Mouse (Mus musculus): ENCODE results near the gene Skida1. TPM values are rescaled to one million over a fixed set of nuclear protein-coding genes. Genes with fewer than 3 reads are reported as not detected.

Skida1 gene
- polyA plus RNA-seq, 1 experiment from 2014 or later: 9.4 TPM

DNA sequence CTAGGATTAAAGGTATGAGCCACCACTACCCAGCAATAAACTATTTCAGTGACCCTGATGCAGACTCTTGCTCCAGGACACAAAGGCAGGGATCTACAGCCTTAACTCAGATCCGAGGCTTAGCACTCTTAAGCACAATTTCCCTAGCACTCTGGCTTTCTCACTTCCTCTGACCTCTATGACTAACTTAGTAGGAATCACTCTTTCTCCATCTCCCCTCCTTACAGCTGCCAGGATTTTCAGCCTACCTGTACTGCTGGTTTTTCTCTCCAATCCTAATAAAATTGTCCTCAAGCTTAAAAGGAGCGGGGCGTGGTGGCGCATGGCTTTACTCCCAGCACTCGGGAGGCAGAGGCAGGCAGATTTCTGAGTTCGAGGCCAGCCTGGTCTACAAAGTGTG, 31.5 kb downstream of the Skida1 start:
- no peaks in the 10 kb centered on the region for H3K27me3 ChIP-seq (ENCODE audit: control insufficient read depth, insufficient read depth, low read length)
- H3K27ac ChIP-seq (replicated peaks; ENCODE audit: low read depth, low read length): no peak overlapping the region
- no peaks in the 10 kb centered on the region for H3K36me3 ChIP-seq (ENCODE audit: control insufficient read depth, insufficient read depth, low read length)
- no peak for DNase-seq
- H3K4me1 ChIP-seq (ENCODE audit: control insufficient read depth, insufficient read depth, low read length): no peaks in the 10 kb centered on the region
- H3K4me3 ChIP-seq (replicated peaks; ENCODE audit: low read depth, low read length): no peak overlapping the region
- H3K9ac ChIP-seq (replicated peaks; ENCODE audit: low read length): no peak overlapping the region
- no peak for ATAC-seq (ENCODE audit: low FRiP score, low TSS enrichment)
- H3K9me3 ChIP-seq (ENCODE audit: control insufficient read depth, low read length): no peaks in the 10 kb centered on the region
- 96% methylated on average over 6 of the region's 6 CpGs for WGBS
- no peak overlapping the region for H3K4me2 ChIP-seq (ENCODE audit: low read length)

DNA sequence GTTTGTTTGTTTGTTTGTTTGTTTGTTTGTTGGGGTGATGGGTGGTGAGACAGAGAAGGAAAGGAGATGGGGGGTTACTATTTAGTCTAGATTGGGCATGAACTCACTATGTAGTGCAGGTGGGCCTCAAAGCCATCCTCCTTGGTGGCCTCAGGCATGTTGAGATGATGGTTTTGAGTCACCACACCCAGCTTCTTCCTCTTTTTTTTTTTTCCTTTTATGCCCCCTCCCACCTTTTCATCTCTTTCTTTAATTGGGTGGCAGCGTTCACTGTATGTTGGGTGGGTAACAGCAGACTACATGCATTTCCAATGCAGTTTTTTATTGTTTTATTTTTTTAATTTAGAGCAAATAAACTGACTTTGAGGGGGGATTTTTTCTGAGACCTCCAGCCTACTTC, 32.2 kb downstream of the Skida1 start:
- DNase-seq: no peak
- no peaks in the 10 kb centered on the region for H3K27me3 ChIP-seq (ENCODE audit: control insufficient read depth, insufficient read depth, low read length)
- H3K9me3 ChIP-seq (ENCODE audit: control insufficient read depth, low read length): no peaks in the 10 kb centered on the region
- no peak overlapping the region for H3K4me2 ChIP-seq (ENCODE audit: low read length)
- no peaks in the 10 kb centered on the region for H3K4me1 ChIP-seq (ENCODE audit: control insufficient read depth, insufficient read depth, low read length)
- H3K36me3 ChIP-seq (ENCODE audit: control insufficient read depth, insufficient read depth, low read length): no peaks in the 10 kb centered on the region
- H3K9ac ChIP-seq (replicated peaks; ENCODE audit: low read length): no peak overlapping the region
- no peak overlapping the region for H3K4me3 ChIP-seq (replicated peaks; ENCODE audit: low read depth, low read length)
- WGBS: 90% methylated on average over 1 of the region's 1 CpGs
- ATAC-seq (ENCODE audit: low FRiP score, low TSS enrichment): no peak
- H3K27ac ChIP-seq (replicated peaks; ENCODE audit: low read depth, low read length): no peak overlapping the region

DNA sequence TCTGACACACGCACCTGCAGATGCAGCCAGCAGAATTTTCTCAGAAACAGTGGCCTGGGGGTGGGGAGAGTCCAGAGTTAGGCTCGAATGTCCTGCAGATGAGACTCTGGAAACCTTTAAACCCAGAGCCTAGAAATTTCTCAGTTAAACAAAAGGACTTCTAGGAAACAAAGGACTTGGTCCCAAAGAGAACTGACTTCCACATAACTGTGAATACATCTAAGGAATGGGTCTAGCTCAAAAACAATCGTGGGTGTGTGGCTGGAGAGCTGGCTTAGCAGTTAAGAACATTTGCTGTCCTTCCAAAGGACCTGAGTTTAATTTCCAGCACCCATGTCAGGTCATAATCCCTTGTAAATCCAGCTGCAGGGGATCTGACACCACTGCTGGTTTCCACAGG, 33.3 kb downstream of the Skida1 start:
- H3K9me3 ChIP-seq (ENCODE audit: control insufficient read depth, low read length): no peaks in the 10 kb centered on the region
- H3K4me1 ChIP-seq (ENCODE audit: control insufficient read depth, insufficient read depth, low read length): no peaks in the 10 kb centered on the region
- no peak overlapping the region for H3K9ac ChIP-seq (replicated peaks; ENCODE audit: low read length)
- no peak for ATAC-seq (ENCODE audit: low FRiP score, low TSS enrichment)
- no peak overlapping the region for H3K4me2 ChIP-seq (ENCODE audit: low read length)
- WGBS: 41% methylated on average over 3 of the region's 3 CpGs
- H3K27me3 ChIP-seq (ENCODE audit: control insufficient read depth, insufficient read depth, low read length): no peaks in the 10 kb centered on the region
- H3K27ac ChIP-seq (replicated peaks; ENCODE audit: low read depth, low read length): no peak overlapping the region
- DNase-seq: no peak
- no peak overlapping the region for H3K4me3 ChIP-seq (replicated peaks; ENCODE audit: low read depth, low read length)
- no peaks in the 10 kb centered on the region for H3K36me3 ChIP-seq (ENCODE audit: control insufficient read depth, insufficient read depth, low read length)

DNA sequence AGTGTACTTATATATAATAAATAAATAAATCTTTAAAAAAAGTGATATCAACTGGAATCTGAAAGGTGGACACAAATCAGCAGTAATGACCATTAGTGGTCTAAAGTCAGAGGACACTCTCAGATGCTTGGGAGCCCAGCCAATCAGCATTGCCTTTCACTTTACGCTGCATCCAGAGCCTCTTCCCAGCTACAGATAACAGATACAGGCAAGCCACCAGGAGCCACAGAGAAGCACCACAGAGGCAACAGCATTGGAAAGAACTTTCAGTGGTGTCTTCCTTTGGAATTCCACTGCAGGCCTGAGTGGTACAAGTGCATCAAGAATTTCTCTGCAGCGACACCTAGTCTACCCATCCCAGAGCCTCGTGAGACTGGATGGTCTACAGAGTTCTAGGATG, 36.0 kb downstream of the Skida1 start:
- Histone ChIP-seq H3K9me3 (ENCODE audit: control insufficient read depth, low read length) (no peaks in the 10 kb centered on the region), H3K4me2 (ENCODE audit: low read length) (no peak overlapping the region), H3K4me1 (ENCODE audit: control insufficient read depth, insufficient read depth, low read length) (no peaks in the 10 kb centered on the region), H3K27me3 (ENCODE audit: control insufficient read depth, insufficient read depth, low read length) (no peaks in the 10 kb centered on the region), H3K4me3 (replicated peaks; ENCODE audit: low read depth, low read length) (no peak overlapping the region), H3K36me3 (ENCODE audit: control insufficient read depth, insufficient read depth, low read length) (no peaks in the 10 kb centered on the region), H3K9ac (replicated peaks; ENCODE audit: low read length) (no peak overlapping the region), H3K27ac (replicated peaks; ENCODE audit: low read depth, low read length) (no peak overlapping the region)
- no peak for DNase-seq
- ATAC-seq (ENCODE audit: low FRiP score, low TSS enrichment): no peak
- 92% methylated on average over 3 of the region's 3 CpGs for WGBS

DNA sequence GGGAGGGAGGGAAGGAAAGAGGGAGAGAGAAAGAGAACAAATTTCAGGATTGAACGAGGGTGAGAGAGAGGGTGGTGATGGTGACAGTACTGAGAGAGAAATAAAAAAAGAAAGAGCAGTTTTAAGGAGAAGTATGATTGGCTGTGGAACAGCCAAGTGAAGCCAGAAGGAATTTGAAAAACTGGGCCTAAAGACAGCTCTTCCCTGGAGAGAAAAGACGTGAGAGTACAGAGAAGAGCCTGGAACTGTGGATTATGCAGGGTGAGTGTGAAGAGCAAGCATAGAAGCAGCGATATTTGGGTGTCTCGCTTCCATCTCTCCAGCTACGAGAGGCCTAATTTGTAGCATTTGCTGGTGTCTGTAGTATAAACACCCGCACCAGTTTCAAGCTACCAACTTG, 37.6 kb downstream of the Skida1 start:
- no peak overlapping the region for H3K27ac ChIP-seq (replicated peaks; ENCODE audit: low read depth, low read length)
- no peak overlapping the region for H3K4me3 ChIP-seq (replicated peaks; ENCODE audit: low read depth, low read length)
- ATAC-seq (ENCODE audit: low FRiP score, low TSS enrichment) (no peak), DNase-seq (no peak)
- no peaks in the 10 kb centered on the region for H3K4me1 ChIP-seq (ENCODE audit: control insufficient read depth, insufficient read depth, low read length)
- WGBS: 90% methylated on average over 6 of the region's 6 CpGs
- H3K27me3 ChIP-seq (ENCODE audit: control insufficient read depth, insufficient read depth, low read length): no peaks in the 10 kb centered on the region
- no peak overlapping the region for H3K4me2 ChIP-seq (ENCODE audit: low read length)
- no peaks in the 10 kb centered on the region for H3K9me3 ChIP-seq (ENCODE audit: control insufficient read depth, low read length)
- H3K36me3 ChIP-seq (ENCODE audit: control insufficient read depth, insufficient read depth, low read length): no peaks in the 10 kb centered on the region
- H3K9ac ChIP-seq (replicated peaks; ENCODE audit: low read length): no peak overlapping the region

DNA sequence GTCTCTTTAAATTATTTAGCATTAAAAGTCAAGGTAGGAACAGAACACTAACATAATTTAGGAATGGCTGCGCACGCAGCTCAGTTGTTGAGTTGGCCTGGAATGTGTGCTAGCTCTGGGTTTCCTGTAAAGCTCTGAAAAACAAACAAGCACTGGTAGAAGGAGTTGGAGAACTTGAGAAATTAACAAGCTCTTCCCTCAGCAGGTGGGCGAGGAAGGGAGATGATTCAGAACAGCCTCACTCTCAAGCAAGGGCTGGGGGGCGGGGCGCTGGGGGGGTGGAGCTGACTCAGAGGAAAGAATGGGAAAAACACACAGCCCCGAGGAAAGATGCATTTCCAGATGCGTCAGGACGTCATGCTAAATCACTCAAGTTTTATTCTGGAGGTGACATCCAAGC, 43.7 kb downstream of the Skida1 start:
- H3K4me3 ChIP-seq (replicated peaks; ENCODE audit: low read depth, low read length): no peak overlapping the region
- H3K4me1 ChIP-seq (ENCODE audit: control insufficient read depth, insufficient read depth, low read length): no peaks in the 10 kb centered on the region
- H3K9ac ChIP-seq (replicated peaks; ENCODE audit: low read length): no peak overlapping the region
- ATAC-seq (ENCODE audit: low FRiP score, low TSS enrichment) (no peak), DNase-seq (peak; percentile 8)
- H3K9me3 ChIP-seq (ENCODE audit: control insufficient read depth, low read length): no peaks in the 10 kb centered on the region
- no peak overlapping the region for H3K4me2 ChIP-seq (ENCODE audit: low read length)
- H3K27ac ChIP-seq (replicated peaks; ENCODE audit: low read depth, low read length): no peak overlapping the region
- 37% methylated on average over 8 of the region's 8 CpGs for WGBS
- H3K36me3 ChIP-seq (ENCODE audit: control insufficient read depth, insufficient read depth, low read length): no peaks in the 10 kb centered on the region
- H3K27me3 ChIP-seq (ENCODE audit: control insufficient read depth, insufficient read depth, low read length): no peaks in the 10 kb centered on the region

DNA sequence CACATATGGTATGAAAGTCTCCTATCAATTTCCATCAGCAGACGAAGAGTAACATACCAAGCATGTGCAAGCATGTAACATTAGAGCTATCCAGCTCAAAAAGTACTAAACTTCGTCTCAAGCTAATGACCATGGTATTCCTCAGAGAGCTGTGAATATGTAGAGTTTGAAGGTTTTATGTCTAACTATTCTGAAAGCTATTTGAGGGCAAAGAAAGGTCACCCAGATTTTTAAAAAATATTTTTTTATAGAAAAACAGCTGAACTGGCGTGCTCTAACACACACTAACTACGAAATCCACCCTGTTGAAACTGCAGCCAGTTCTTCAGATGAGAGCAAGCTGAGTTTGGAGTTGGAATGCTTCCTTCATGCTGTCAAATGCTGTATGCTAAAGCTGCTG, 44.6 kb downstream of the Skida1 start:
- no peak overlapping the region for H3K4me2 ChIP-seq (ENCODE audit: low read length)
- WGBS: 93% methylated on average over 4 of the region's 4 CpGs

DNA sequence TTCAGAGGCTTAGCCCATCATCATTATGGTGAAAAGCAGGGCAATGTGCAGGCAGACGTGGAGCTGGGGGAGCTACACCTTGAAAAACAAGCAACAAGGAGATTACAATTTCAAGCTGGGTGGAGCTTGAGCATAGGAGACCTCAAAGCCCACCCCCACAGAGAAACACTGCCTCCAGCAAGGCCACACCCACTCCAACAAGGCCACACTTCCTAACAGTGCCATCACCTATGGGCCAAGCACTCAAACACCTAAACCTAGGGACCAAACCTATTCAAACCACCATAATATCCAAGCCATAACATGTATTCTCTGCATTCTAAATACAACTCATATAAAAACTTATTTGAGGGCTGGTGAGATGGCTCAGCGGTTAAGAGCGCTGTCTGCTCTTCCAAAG, 46.5 kb downstream of the Skida1 start:
- no peaks in the 10 kb centered on the region for H3K27me3 ChIP-seq (ENCODE audit: control insufficient read depth, insufficient read depth, low read length)
- H3K9ac ChIP-seq (replicated peaks; ENCODE audit: low read length): no peak overlapping the region
- H3K4me3 ChIP-seq (replicated peaks; ENCODE audit: low read depth, low read length): no peak overlapping the region
- no peak for ATAC-seq (ENCODE audit: low FRiP score, low TSS enrichment)
- H3K4me2 ChIP-seq (ENCODE audit: low read length): no peak overlapping the region
- H3K27ac ChIP-seq (replicated peaks; ENCODE audit: low read depth, low read length): no peak overlapping the region
- no peaks in the 10 kb centered on the region for H3K4me1 ChIP-seq (ENCODE audit: control insufficient read depth, insufficient read depth, low read length)
- no peaks in the 10 kb centered on the region for H3K36me3 ChIP-seq (ENCODE audit: control insufficient read depth, insufficient read depth, low read length)
- no peaks in the 10 kb centered on the region for H3K9me3 ChIP-seq (ENCODE audit: control insufficient read depth, low read length)
- 94% methylated on average over 3 of the region's 3 CpGs for WGBS
- no peak for DNase-seq

More for the DNA sequence above, 44.6 kb downstream of the Skida1 start:
- H3K4me3 ChIP-seq (replicated peaks; ENCODE audit: low read depth, low read length): no peak overlapping the region
- no peaks in the 10 kb centered on the region for H3K4me1 ChIP-seq (ENCODE audit: control insufficient read depth, insufficient read depth, low read length)
- H3K9me3 ChIP-seq (ENCODE audit: control insufficient read depth, low read length): no peaks in the 10 kb centered on the region
- no peaks in the 10 kb centered on the region for H3K27me3 ChIP-seq (ENCODE audit: control insufficient read depth, insufficient read depth, low read length)
- H3K36me3 ChIP-seq (ENCODE audit: control insufficient read depth, insufficient read depth, low read length): no peaks in the 10 kb centered on the region
- H3K27ac ChIP-seq (replicated peaks; ENCODE audit: low read depth, low read length): no peak overlapping the region
- DNase-seq: no peak
- no peak for ATAC-seq (ENCODE audit: low FRiP score, low TSS enrichment)
- no peak overlapping the region for H3K9ac ChIP-seq (replicated peaks; ENCODE audit: low read length)

DNA sequence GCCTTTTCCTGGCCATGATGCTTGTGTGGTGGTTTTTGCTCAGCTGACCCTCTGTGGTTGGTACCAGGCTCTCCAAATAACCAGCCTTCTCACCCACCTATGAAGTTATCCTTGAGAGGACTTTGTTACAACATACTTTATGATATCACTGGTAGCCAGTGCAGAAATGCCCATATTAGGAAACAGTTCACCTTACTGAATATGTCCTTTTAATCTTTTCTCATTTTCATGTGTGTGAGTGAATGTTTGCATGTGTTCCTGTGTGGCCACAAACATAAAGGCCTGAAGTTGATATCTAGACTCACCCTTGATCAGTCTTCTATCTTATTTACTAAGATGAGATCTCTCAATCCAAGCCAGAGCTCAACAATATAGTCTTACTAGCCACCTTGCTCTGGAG, 52.0 kb downstream of the Skida1 start, which contains the start of gene H2al2a:
H2al2a (minus strand) TSS at position 101 of the 400 bp plus-strand sequence.
- DNase-seq (no peak), ATAC-seq (ENCODE audit: low FRiP score, low TSS enrichment) (no peak)
- Histone ChIP-seq H3K4me2 (ENCODE audit: low read length) (no peak within 1 kb of the TSS), H3K27ac (replicated peaks; ENCODE audit: low read depth, low read length) (no peak within 1 kb of the TSS), H3K4me1 (ENCODE audit: control insufficient read depth, insufficient read depth, low read length) (no peaks in the 10 kb centered on the region), H3K9me3 (ENCODE audit: control insufficient read depth, low read length) (no peaks in the 10 kb centered on the region), H3K27me3 (ENCODE audit: control insufficient read depth, insufficient read depth, low read length) (no peaks in the 10 kb centered on the region), H3K9ac (replicated peaks; ENCODE audit: low read length) (no peak within 1 kb of the TSS), H3K4me3 (replicated peaks; ENCODE audit: low read depth, low read length) (no peak within 1 kb of the TSS), H3K36me3 (ENCODE audit: control insufficient read depth, insufficient read depth, low read length) (no peaks in the 10 kb centered on the region)

Measured in midbrain, embryonic 14.5 days (tissue).